ENCODE assay signal across 19 mouse cellular contexts in genomic region chr1:131092173-131092572, GRCm38 (mm10). TPM values are rescaled to one million over a fixed set of nuclear protein-coding genes. Genes with fewer than 3 reads are reported as not detected.
DNase-seq lines count a peak whose midpoint lies in the region; ATAC-seq and TF ChIP-seq lines count a peak whose summit lies in the region.
"Had no signal": no experiment of that assay in that cellular context is flagged by ENCODE, and none has a peak within 500 bp of the region (broad histone marks: within the 10 kb centered on the region; RNA-seq: fewer than 3 reads in every experiment).

No protein-coding gene starts in this region.

- intact Hi-C loops in heart, postnatal 36 days (cut with DNase I): no loop called here

- 0 out of 2 replicates have a peak overlapping the region, but pooled peaks have one; percentile 6 for H3K4me2 ChIP-seq in heart, embryonic 13.5 days
- H3K4me2 ChIP-seq in lung, postnatal 0 days (replicated peaks; ENCODE audit: low read depth, low read length): no peak overlapping the region
- H3K4me2 ChIP-seq: hindbrain, embryonic 15.5 days; intestine, embryonic 15.5 days; liver, embryonic 13.5 days; lung, embryonic 14.5 days; midbrain, embryonic 11.5 days; neural tube, embryonic 15.5 days had no signal

- peaks cover 92% of the 10 kb centered on the region for H3K4me1 ChIP-seq in heart, embryonic 13.5 days
- H3K4me1 ChIP-seq in lung, postnatal 0 days (ENCODE audit: insufficient read depth, low read depth, low read length): peaks cover 60% of the 10 kb centered on the region; the same call in 1 of the 2 replicates

- no peak for TF ChIP-seq EP300 in lung, postnatal 0 days (IDR thresholded peaks at IDR 0.05)

- WGBS in heart, embryonic 13.5 days: 81% methylated on average over 3 of the region's 3 CpGs
- 79% methylated on average over 3 of the region's 3 CpGs for WGBS in lung, postnatal 0 days

- peak overlapping the region; percentile 63 for H3K27ac ChIP-seq in heart, embryonic 13.5 days (replicated peaks)
- H3K27ac ChIP-seq in lung, postnatal 0 days (ENCODE audit: low read length): no peak overlapping the region
- H3K27ac ChIP-seq: hindbrain, embryonic 15.5 days; intestine, embryonic 15.5 days; liver, embryonic 13.5 days; neural tube, embryonic 15.5 days had no signal

- H3K9me3 ChIP-seq in heart, embryonic 13.5 days: no peaks in the 10 kb centered on the region
- no peaks in the 10 kb centered on the region for H3K9me3 ChIP-seq in lung, postnatal 0 days (ENCODE audit: low read length)
- H3K9me3 ChIP-seq: hindbrain, embryonic 15.5 days; intestine, embryonic 15.5 days; liver, embryonic 13.5 days; neural tube, embryonic 15.5 days had no signal

- no peak for ATAC-seq in heart, embryonic 13.5 days (ENCODE audit: extremely low read depth, insufficient number of reproducible peaks, low FRiP score, low TSS enrichment)
- ATAC-seq in lung, postnatal 0 days: no peak
- ATAC-seq: forebrain, embryonic 14.5 days; intestine, embryonic 15.5 days had no signal

- no peak for DNase-seq in heart, postnatal 36 days
- DNase-seq in lung, postnatal 36 days: peak; percentile 22
- DNase-seq in lung, postnatal 0 days (ENCODE audit: low spot score): no peak
- DNase-seq in induced T-regulatory cell, adult 2 months (ENCODE audit: low read depth): peak; percentile 26
- DNase-seq in MN1 (ENCODE audit: low spot score): no peak
- no peak for DNase-seq in ovary, postnatal 10 days (ENCODE audit: low spot score)
- DNase-seq: adrenal gland, postnatal 14 days; cerebellum, adult 9-10 months; gastrocnemius, postnatal 10 days; kidney, postnatal 10 days; liver, embryonic 13.5 days; lung, embryonic 14.5 days; lung, postnatal 4 days had no signal

- no peak overlapping the region for H3K9ac ChIP-seq in heart, embryonic 13.5 days
- H3K9ac ChIP-seq in lung, postnatal 0 days (replicated peaks; ENCODE audit: low read depth): no peak overlapping the region
- H3K9ac ChIP-seq: hindbrain, embryonic 15.5 days; intestine, embryonic 15.5 days; liver, embryonic 13.5 days; lung, embryonic 14.5 days; neural tube, embryonic 15.5 days had no signal

- TF ChIP-seq CTCF in lung, postnatal 0 days (IDR thresholded peaks at IDR 0.05): no peak

- no peaks in the 10 kb centered on the region for H3K27me3 ChIP-seq in heart, embryonic 13.5 days (replicated peaks)
- H3K27me3 ChIP-seq in lung, postnatal 0 days (replicated peaks; ENCODE audit: insufficient read depth, low read length): no peaks in the 10 kb centered on the region
- H3K27me3 ChIP-seq: hindbrain, embryonic 15.5 days; intestine, embryonic 15.5 days; neural tube, embryonic 15.5 days had no signal

- no peak overlapping the region for H3K4me3 ChIP-seq in heart, embryonic 13.5 days
- no peak overlapping the region for H3K4me3 ChIP-seq in lung, postnatal 0 days (ENCODE audit: low read depth, low read length)
- H3K4me3 ChIP-seq: hindbrain, embryonic 15.5 days; intestine, embryonic 15.5 days; liver, embryonic 13.5 days; neural tube, embryonic 15.5 days had no signal

- H3K36me3 ChIP-seq in heart, embryonic 13.5 days: no peaks in the 10 kb centered on the region
- H3K36me3 ChIP-seq in lung, postnatal 0 days (ENCODE audit: insufficient read depth, low read length): no peaks in the 10 kb centered on the region
- H3K36me3 ChIP-seq: hindbrain, embryonic 15.5 days; intestine, embryonic 15.5 days; liver, embryonic 13.5 days; neural tube, embryonic 15.5 days had no signal

RNA-seq across cellular contexts. Expression of gene Mapkapk2, which starts 5.5 kb away (rescaled TPM):
- polyA plus RNA-seq in heart, embryonic 13.5 days (2015; fragmentation: Nextera tagmentation; extraction: Ambion mirVana): 60.0 and 62.0 TPM in 2 replicates
- 100 to 1,000 TPM; 292 to 300 TPM for total RNA-seq in heart, postnatal 36 days (2021)
- 62.4 and 65.0 TPM in 2 replicates for polyA plus RNA-seq in lung, postnatal 0 days (2015; fragmentation: Nextera tagmentation; extraction: Ambion mirVana)

RNA-seq across cellular contexts. Expression of gene Dyrk3, which starts 46.0 kb away (rescaled TPM):
- polyA plus RNA-seq in heart, embryonic 13.5 days (2015; fragmentation: Nextera tagmentation; extraction: Ambion mirVana): 3.2 and 4.5 TPM in 2 replicates
- under 1 TPM; 0.14 to 0.33 TPM for total RNA-seq in heart, postnatal 36 days (2021)
- 3.4 and 4.7 TPM in 2 replicates for polyA plus RNA-seq in lung, postnatal 0 days (2015; fragmentation: Nextera tagmentation; extraction: Ambion mirVana)

Comparison
In these comparisons a context has a peak if more than half of its experiments do, and no peak if none do; other contexts are left out.
1. DNase-seq: peak in lung, postnatal 36 days (single experiment) and induced T-regulatory cell, adult 2 months (single experiment); none in heart, postnatal 36 days (0 of 2), lung, postnatal 0 days (single experiment), MN1 (single experiment) and ovary, postnatal 10 days (single experiment).